Mouse (Mus musculus): ENCODE measurements around the gene Hbq1a. TPM values are rescaled to one million over a fixed set of nuclear protein-coding genes. Genes with fewer than 3 reads are reported as not detected.
"Not testable (repeated sequence)": the region's sequence is repeated elsewhere in the genome, so short reads cannot be mapped to it uniquely, and the experiment has no call there.

The Hbq1a gene
- polyA plus RNA-seq, 1 experiment from 2014 or later = 6.4 TPM

- WGBS (ENCODE audit: insufficient replicate concordance) = 47% methylated on average over 4 of the region's 4 CpGs
- H3K36me3 ChIP-seq (ENCODE audit: control insufficient read depth, insufficient read depth); ATAC-seq (ENCODE audit: low read depth); H3K9me3 ChIP-seq (replicated peaks; ENCODE audit: control insufficient read depth, low read length); H3K27me3 ChIP-seq (ENCODE audit: control insufficient read depth, insufficient read depth, low read depth, low read length): not testable (repeated sequence)
- peak overlapping the region; percentile 98 for H3K27ac ChIP-seq (ENCODE audit: low read length)
- peak overlapping the region; percentile 34 for H3K4me3 ChIP-seq (ENCODE audit: low read depth, low read length)
- H3K4me2 ChIP-seq (ENCODE audit: low read depth, low read length) = peak overlapping the region; percentile 84
- H3K9ac ChIP-seq (ENCODE audit: low read depth, low read length) = peak overlapping the region; percentile 71
- H3K4me1 ChIP-seq (ENCODE audit: control insufficient read depth, low read depth, low read length) = peaks cover 47% of the 10 kb centered on the region
Measured at GRCm38 (mm10) chr11:32292819-32293218, 7.0 kb upstream of the Hbq1a start.

- peak; percentile 19 for ATAC-seq (ENCODE audit: low read depth)
- Histone ChIP-seq H3K4me2 (ENCODE audit: low read depth, low read length) (peak overlapping the region; percentile 68), H3K27ac (ENCODE audit: low read length) (peak overlapping the region; percentile 98), H3K4me1 (ENCODE audit: control insufficient read depth, low read depth, low read length) (peaks cover 45% of the 10 kb centered on the region), H3K4me3 (ENCODE audit: low read depth, low read length) (peak overlapping the region; percentile 45), H3K9ac (ENCODE audit: low read depth, low read length) (peak overlapping the region; percentile 75)
- not testable (repeated sequence) for H3K9me3 ChIP-seq (replicated peaks; ENCODE audit: control insufficient read depth, low read length); H3K27me3 ChIP-seq (ENCODE audit: control insufficient read depth, insufficient read depth, low read depth, low read length); H3K36me3 ChIP-seq (ENCODE audit: control insufficient read depth, insufficient read depth)
- WGBS (ENCODE audit: insufficient replicate concordance) = 35% methylated on average over 3 of the region's 3 CpGs
Measured at GRCm38 (mm10) chr11:32293479-32293878, 6.4 kb upstream of the Hbq1a start.

DNA sequence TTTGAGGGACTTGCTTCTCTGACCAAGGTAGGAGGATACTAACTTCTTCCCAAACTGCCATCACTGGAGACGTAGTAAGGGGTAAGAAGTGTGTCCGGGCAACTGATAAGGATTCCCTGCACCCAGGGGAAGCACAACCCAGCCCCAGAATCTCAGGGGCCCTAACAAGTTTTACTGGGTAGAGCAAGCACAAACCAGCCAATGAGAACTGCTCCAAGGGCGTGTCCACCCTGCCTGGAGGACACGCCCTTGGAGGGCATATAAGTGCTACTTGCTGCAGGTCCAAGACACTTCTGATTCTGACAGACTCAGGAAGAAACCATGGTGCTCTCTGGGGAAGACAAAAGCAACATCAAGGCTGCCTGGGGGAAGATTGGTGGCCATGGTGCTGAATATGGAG lies 3.7 kb upstream of the Hbq1a start, which contains the start of gene Hba-a2:
TSS of gene Hba-a2 (plus strand) at position 287 of the 400 bp plus-strand sequence.
- peak within 1 kb of the TSS; percentile 62 for H3K4me3 ChIP-seq (ENCODE audit: low read depth, low read length)
- peak within 1 kb of the TSS; percentile 98 for H3K27ac ChIP-seq (ENCODE audit: low read length)
- H3K4me2 ChIP-seq (ENCODE audit: low read depth, low read length) = peak within 1 kb of the TSS; percentile 68
- peaks cover 36% of the 10 kb centered on the region for H3K4me1 ChIP-seq (ENCODE audit: control insufficient read depth, low read depth, low read length)
- peak within 1 kb of the TSS; percentile 75 for H3K9ac ChIP-seq (ENCODE audit: low read depth, low read length)
- H3K27me3 ChIP-seq (ENCODE audit: control insufficient read depth, insufficient read depth, low read depth, low read length); H3K36me3 ChIP-seq (ENCODE audit: control insufficient read depth, insufficient read depth); H3K9me3 ChIP-seq (replicated peaks; ENCODE audit: control insufficient read depth, low read length): not testable (repeated sequence)
- WGBS (ENCODE audit: insufficient replicate concordance) = no CpG with 5 or more reads among the region's 4 CpGs
- peak; percentile 81 for ATAC-seq (ENCODE audit: low read depth)

GRCm38 (mm10) chr11:32297417-32297816 lies 2.5 kb upstream of the Hbq1a start:
- H3K9me3 ChIP-seq (replicated peaks; ENCODE audit: control insufficient read depth, low read length); H3K27me3 ChIP-seq (ENCODE audit: control insufficient read depth, insufficient read depth, low read depth, low read length); H3K36me3 ChIP-seq (ENCODE audit: control insufficient read depth, insufficient read depth): not testable (repeated sequence)
- peak overlapping the region; percentile 30; the same call in 1 of the 2 replicates for H3K4me2 ChIP-seq (ENCODE audit: low read depth, low read length)
- peak overlapping the region; percentile 67 for H3K9ac ChIP-seq (ENCODE audit: low read depth, low read length)
- 20% methylated on average over 2 of the region's 2 CpGs for WGBS (ENCODE audit: insufficient replicate concordance)
- peak overlapping the region; percentile 96 for H3K27ac ChIP-seq (ENCODE audit: low read length)
- peak overlapping the region; percentile 62 for H3K4me3 ChIP-seq (ENCODE audit: low read depth, low read length)
- H3K4me1 ChIP-seq (ENCODE audit: control insufficient read depth, low read depth, low read length) = peaks cover 24% of the 10 kb centered on the region
- ATAC-seq (ENCODE audit: low read depth) = peak; percentile 2; the same call in 1 of the 2 replicates

GRCm38 (mm10) chr11:32297866-32298531 lies 1.9 kb upstream of the Hbq1a start:
- Histone ChIP-seq H3K27ac (ENCODE audit: low read length) (peak overlapping the region; percentile 83), H3K4me3 (ENCODE audit: low read depth, low read length) (peak overlapping the region; percentile 41), H3K4me2 (ENCODE audit: low read depth, low read length) (peak overlapping the region; percentile 14; the same call in 1 of the 2 replicates), H3K36me3 (ENCODE audit: control insufficient read depth, insufficient read depth) (peaks cover 2% of the 10 kb centered on the region; the same call in 1 of the 2 replicates), H3K9ac (ENCODE audit: low read depth, low read length) (peak overlapping the region; percentile 36; the same call in 1 of the 2 replicates), H3K9me3 (replicated peaks; ENCODE audit: control insufficient read depth, low read length) (no peaks in the 10 kb centered on the region), H3K4me1 (ENCODE audit: control insufficient read depth, low read depth, low read length) (peaks cover 22% of the 10 kb centered on the region), H3K27me3 (ENCODE audit: control insufficient read depth, insufficient read depth, low read depth, low read length) (0 out of 2 replicates have a peak, but pooled peaks cover 8% of the 10 kb centered on the region)
- peak; percentile 36 for ATAC-seq (ENCODE audit: low read depth)
- WGBS (ENCODE audit: insufficient replicate concordance) = 71% methylated on average over 1 of the region's 1 CpGs

DNA sequence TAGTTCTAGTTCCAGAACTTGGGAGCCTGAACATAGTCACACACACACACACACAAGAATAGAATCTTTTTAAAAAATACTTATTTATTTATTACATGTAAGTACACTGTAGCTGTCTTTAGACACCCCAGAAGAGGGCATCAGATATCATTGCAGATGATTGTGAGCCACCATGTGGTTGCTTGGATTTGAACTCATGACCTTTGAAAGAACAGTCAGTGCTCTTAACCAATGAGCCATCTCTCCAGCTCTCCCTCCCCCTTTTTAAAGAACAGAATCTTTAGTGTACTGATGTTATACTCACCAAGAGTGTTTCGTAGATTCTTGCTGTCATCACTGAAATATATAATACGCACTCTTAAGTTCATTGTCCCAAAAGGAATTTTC lies 1.3 kb upstream of the Hbq1a start:
- Histone ChIP-seq H3K4me2 (ENCODE audit: low read depth, low read length) (peak overlapping the region; percentile 1; the same call in 1 of the 2 replicates), H3K4me1 (ENCODE audit: control insufficient read depth, low read depth, low read length) (peaks cover 22% of the 10 kb centered on the region), H3K27me3 (ENCODE audit: control insufficient read depth, insufficient read depth, low read depth, low read length) (0 out of 2 replicates have a peak, but pooled peaks cover 8% of the 10 kb centered on the region), H3K4me3 (ENCODE audit: low read depth, low read length) (peak overlapping the region; percentile 41), H3K9me3 (replicated peaks; ENCODE audit: control insufficient read depth, low read length) (no peaks in the 10 kb centered on the region), H3K27ac (ENCODE audit: low read length) (peak overlapping the region; percentile 83), H3K36me3 (ENCODE audit: control insufficient read depth, insufficient read depth) (peaks cover 2% of the 10 kb centered on the region; the same call in 1 of the 2 replicates), H3K9ac (ENCODE audit: low read depth, low read length) (peak overlapping the region; percentile 24; the same call in 1 of the 2 replicates)
- WGBS (ENCODE audit: insufficient replicate concordance) = 92% methylated on average over 2 of the region's 2 CpGs
- no peak for ATAC-seq (ENCODE audit: low read depth)

DNA sequence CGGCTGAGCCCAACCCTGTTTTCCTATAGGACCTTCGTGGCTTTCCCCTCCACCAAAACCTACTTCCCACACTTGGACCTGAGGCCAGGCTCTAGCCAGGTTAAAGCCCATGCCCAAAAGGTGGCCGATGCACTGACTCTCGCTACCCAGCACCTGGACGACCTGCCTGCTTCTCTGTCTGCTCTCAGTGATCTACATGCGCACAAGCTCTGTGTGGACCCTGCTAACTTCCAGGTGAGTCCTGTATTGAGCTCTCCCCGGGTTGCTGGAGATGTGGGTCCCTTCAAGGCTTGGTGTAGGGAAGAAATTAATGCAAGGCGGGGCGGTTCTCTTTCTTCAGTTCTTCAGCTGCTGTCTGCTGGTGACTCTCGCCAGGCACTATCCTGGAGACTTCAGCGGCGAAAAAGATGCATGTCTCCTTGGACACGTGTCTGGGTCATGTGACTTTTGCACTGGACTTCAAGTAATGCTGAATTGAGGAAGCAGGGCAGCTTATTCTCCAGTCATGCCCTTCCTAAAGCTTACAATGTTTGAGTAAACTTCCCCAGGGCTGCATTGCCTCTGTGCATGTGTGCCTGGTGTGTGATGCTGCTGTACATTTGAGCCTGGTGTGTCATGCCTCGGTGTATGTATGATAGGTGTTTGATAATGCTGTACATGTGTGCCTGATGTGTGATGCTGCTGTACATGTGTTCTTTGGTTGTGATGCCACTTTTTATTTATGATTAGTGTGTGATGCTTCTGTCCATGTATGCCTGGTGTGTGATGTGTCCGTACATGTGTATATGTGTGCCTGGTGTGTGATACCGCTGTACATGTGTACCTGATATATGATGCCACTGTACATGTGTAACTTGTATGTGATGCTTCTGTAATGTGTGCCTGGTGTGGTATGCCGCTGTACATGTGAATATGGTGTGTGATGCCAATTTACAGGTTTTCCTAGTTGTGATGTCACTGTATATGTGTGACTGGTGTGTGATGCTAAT lies 704 bp downstream of the Hbq1a start:
- ATAC-seq (ENCODE audit: low read depth) = no peak
- H3K27me3 ChIP-seq (ENCODE audit: control insufficient read depth, insufficient read depth, low read depth, low read length) = 0 out of 2 replicates have a peak, but pooled peaks cover 8% of the 10 kb centered on the region
- H3K9ac ChIP-seq (ENCODE audit: low read depth, low read length) = peak overlapping the region; percentile 60
- H3K4me2 ChIP-seq (ENCODE audit: low read depth, low read length) = peak overlapping the region; percentile 54
- 45% methylated on average over 14 of the region's 17 CpGs for WGBS (ENCODE audit: insufficient replicate concordance)
- peaks cover 6% of the 10 kb centered on the region for H3K4me1 ChIP-seq (ENCODE audit: control insufficient read depth, low read depth, low read length)
- peak overlapping the region; percentile 54 for H3K4me3 ChIP-seq (ENCODE audit: low read depth, low read length)
- H3K36me3 ChIP-seq (ENCODE audit: control insufficient read depth, insufficient read depth) = peaks cover 2% of the 10 kb centered on the region; the same call in 1 of the 2 replicates
- H3K27ac ChIP-seq (ENCODE audit: low read length) = peak overlapping the region; percentile 71
- H3K9me3 ChIP-seq (replicated peaks; ENCODE audit: control insufficient read depth, low read length) = no peaks in the 10 kb centered on the region

- Histone ChIP-seq H3K27ac (ENCODE audit: low read length) (no peak overlapping the region), H3K9ac (ENCODE audit: low read depth, low read length) (peak overlapping the region; percentile 60), H3K4me2 (ENCODE audit: low read depth, low read length) (peak overlapping the region; percentile 54; the same call in 1 of the 2 replicates), H3K27me3 (ENCODE audit: control insufficient read depth, insufficient read depth, low read depth, low read length) (0 out of 2 replicates have a peak, but pooled peaks cover 8% of the 10 kb centered on the region), H3K4me1 (ENCODE audit: control insufficient read depth, low read depth, low read length) (peaks cover 6% of the 10 kb centered on the region), H3K9me3 (replicated peaks; ENCODE audit: control insufficient read depth, low read length) (no peaks in the 10 kb centered on the region), H3K36me3 (ENCODE audit: control insufficient read depth, insufficient read depth) (peaks cover 2% of the 10 kb centered on the region; the same call in 1 of the 2 replicates), H3K4me3 (ENCODE audit: low read depth, low read length) (peak overlapping the region; percentile 54)
- 73% methylated on average over 1 of the region's 1 CpGs for WGBS (ENCODE audit: insufficient replicate concordance)
- no peak for ATAC-seq (ENCODE audit: low read depth)
Measured at GRCm38 (mm10) chr11:32301506-32301905, 1.6 kb downstream of the Hbq1a start.

Measured in liver, embryonic 16.5 days (tissue).